Mouse (Mus musculus) embryonic fibroblast, embryonic 13.5 days (primary cell): ENCODE measurements around the gene Fam69a.

ENCODE experiments used
- CTCF ChIP-seq: IDR thresholded peaks from 2 replicates; pipeline ENCODE4 v1.5.1; 2011; ENCODE audit warnings: mild to moderate bottlenecking, control low read depth, low read length, moderate library complexity, borderline replicate concordance; ENCODE audit not compliant: insufficient read depth
- POLR2A ChIP-seq: IDR thresholded peaks from 2 replicates; pipeline ENCODE4 v1.6.1; 2011; ENCODE audit warnings: low read depth, mild to moderate bottlenecking, control low read depth, low read length, moderate library complexity

DNA sequence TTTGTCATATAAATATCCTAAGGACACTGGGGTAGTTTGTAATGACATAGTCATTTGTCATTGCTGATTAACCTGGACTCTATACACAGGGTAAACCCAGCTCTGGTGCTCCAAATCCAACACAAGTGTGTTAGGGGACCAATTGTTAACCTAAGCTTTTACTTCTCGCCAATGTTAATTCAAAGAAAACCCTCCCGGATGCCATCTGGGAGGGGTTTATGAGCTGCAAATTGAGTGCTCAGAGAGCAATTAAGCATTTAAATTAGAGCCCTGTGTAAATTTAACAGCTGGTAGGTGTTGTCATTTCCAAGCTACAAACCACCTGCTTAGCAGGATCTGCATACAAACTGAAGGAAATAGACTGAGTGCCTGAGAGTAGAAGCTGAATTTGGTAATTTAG lies 48.6 kb upstream of the Fam69a start:
- no peak for TF ChIP-seq POLR2A
- TF ChIP-seq CTCF: no peak
